In genomic region chr1:16023136-16023535, GRCm38 (mm10) we compare ENCODE assay signal across 27 mouse cellular contexts.
DNase-seq lines count a peak whose midpoint lies in the region; ATAC-seq and TF ChIP-seq lines count a peak whose summit lies in the region.
"Had no signal": no experiment of that assay in that cellular context is flagged by ENCODE, and none has a peak within 500 bp of the region (broad histone marks: within the 10 kb centered on the region; RNA-seq: fewer than 3 reads in every experiment).

No protein-coding gene starts in this region.

- peak; percentile 60 for DNase-seq in heart, adult 11 months
- no peak for DNase-seq in heart, adult 2 months
- DNase-seq in thymus, postnatal 14 days, result peak; percentile 3
- DNase-seq in thymus, adult 2 months, result no peak
- DNase-seq in kidney, adult 2 months, result no peak
- DNase-seq: adrenal gland, adult 2 months; adrenal gland, postnatal 14 days; cerebellum, adult 11 months; cerebellum, adult 2 months; cerebellum, adult 9-11 months; cerebellum, postnatal 25 days; forebrain, postnatal 0 days; gastrocnemius, postnatal 36 days; heart, postnatal 10 days; heart, postnatal 36 days had no signal

- H3K79me2 ChIP-seq in heart, adult 2 months (replicated peaks; ENCODE audit: control insufficient read depth, insufficient read depth, low read length), result no peaks in the 10 kb centered on the region

- no peak for TF ChIP-seq EP300 in heart, adult 2 months (IDR thresholded peaks at IDR 0.05; ENCODE audit: insufficient read depth, low read depth, low read length)

- no peaks in the 10 kb centered on the region for H3K36me3 ChIP-seq in heart, adult 2 months (ENCODE audit: control insufficient read depth, insufficient read depth, low read length)
- H3K36me3 ChIP-seq in thymus, adult 2 months (ENCODE audit: control insufficient read depth, insufficient read depth, low read length), result no peaks in the 10 kb centered on the region
- no peaks in the 10 kb centered on the region for H3K36me3 ChIP-seq in intestine, postnatal 0 days (ENCODE audit: control insufficient read depth, insufficient read depth)
- no peaks in the 10 kb centered on the region for H3K36me3 ChIP-seq in kidney, adult 2 months (ENCODE audit: control insufficient read depth, insufficient read depth, low read length)
- H3K36me3 ChIP-seq: embryonic facial prominence, embryonic 12.5 days; embryonic facial prominence, embryonic 15.5 days; G1E; heart, embryonic 12.5 days; heart, embryonic 15.5 days; hindbrain, embryonic 10.5 days; hindbrain, embryonic 13.5 days had no signal

- no peak overlapping the region for H3K27ac ChIP-seq in heart, adult 2 months
- H3K27ac ChIP-seq in thymus, adult 2 months (ENCODE audit: control insufficient read depth, insufficient read depth, low read length), result no peak overlapping the region
- H3K27ac ChIP-seq in intestine, postnatal 0 days (ENCODE audit: low read depth, low read length), result no peak overlapping the region
- H3K27ac ChIP-seq in kidney, adult 2 months (ENCODE audit: insufficient read depth, low read depth, low read length), result no peak overlapping the region
- H3K27ac ChIP-seq: embryonic facial prominence, embryonic 12.5 days; embryonic facial prominence, embryonic 15.5 days; heart, embryonic 15.5 days; hindbrain, embryonic 10.5 days; hindbrain, embryonic 13.5 days had no signal

- TF ChIP-seq POLR2A in heart, adult 2 months (IDR thresholded peaks at IDR 0.05; ENCODE audit: insufficient read depth, low read depth, low read length), result no peak
- TF ChIP-seq POLR2A in thymus, adult 2 months (IDR thresholded peaks at IDR 0.05; ENCODE audit: control insufficient read depth, extremely low read depth, insufficient read depth, low read length, poor library complexity), result no peak
- no peak for TF ChIP-seq POLR2A in kidney, adult 2 months (IDR thresholded peaks at IDR 0.05; ENCODE audit: low read depth, low read length)

- H3K9ac ChIP-seq in heart, adult 2 months (ENCODE audit: low read depth, low read length), result no peak overlapping the region
- H3K9ac ChIP-seq in intestine, postnatal 0 days (ENCODE audit: low read depth, low read length), result no peak overlapping the region
- H3K9ac ChIP-seq: embryonic facial prominence, embryonic 12.5 days; embryonic facial prominence, embryonic 15.5 days; forebrain, postnatal 0 days; heart, embryonic 12.5 days; heart, embryonic 15.5 days; hindbrain, embryonic 13.5 days had no signal

- ATAC-seq in intestine, postnatal 0 days, result peak; percentile 87
- ATAC-seq: forebrain, embryonic 14.5 days; forebrain, postnatal 0 days; hindbrain, embryonic 16.5 days had no signal

- no peak overlapping the region for H3K4me2 ChIP-seq in intestine, postnatal 0 days (replicated peaks; ENCODE audit: low read depth)
- H3K4me2 ChIP-seq: embryonic facial prominence, embryonic 12.5 days; embryonic facial prominence, embryonic 15.5 days; heart, embryonic 12.5 days; heart, embryonic 15.5 days; hindbrain, embryonic 13.5 days had no signal

- H3K27me3 ChIP-seq in heart, adult 2 months (ENCODE audit: control insufficient read depth, insufficient read depth, low read length), result no peaks in the 10 kb centered on the region
- no peaks in the 10 kb centered on the region for H3K27me3 ChIP-seq in thymus, adult 2 months (ENCODE audit: control insufficient read depth, insufficient read depth, low read length)
- H3K27me3 ChIP-seq in intestine, postnatal 0 days (replicated peaks; ENCODE audit: control insufficient read depth, insufficient read depth, low read length), result no peaks in the 10 kb centered on the region
- H3K27me3 ChIP-seq in kidney, adult 2 months (replicated peaks; ENCODE audit: control insufficient read depth, insufficient read depth, low read length), result no peaks in the 10 kb centered on the region
- H3K27me3 ChIP-seq: CH12.LX; embryonic facial prominence, embryonic 12.5 days; embryonic facial prominence, embryonic 15.5 days; heart, embryonic 12.5 days; heart, embryonic 15.5 days; hindbrain, embryonic 13.5 days; Patski had no signal

- intact Hi-C loops in heart, adult 2 months (cut with DNase I), result no loop called here

- H3K9me3 ChIP-seq in intestine, postnatal 0 days (ENCODE audit: control insufficient read depth), result no peaks in the 10 kb centered on the region
- H3K9me3 ChIP-seq: embryonic facial prominence, embryonic 12.5 days; embryonic facial prominence, embryonic 15.5 days; G1E; heart, embryonic 12.5 days; heart, embryonic 15.5 days; hindbrain, embryonic 10.5 days; hindbrain, embryonic 13.5 days had no signal

- H3K4me3 ChIP-seq in heart, adult 2 months, result no peak overlapping the region
- no peak overlapping the region for H3K4me3 ChIP-seq in thymus, adult 2 months (ENCODE audit: control insufficient read depth, insufficient read depth, low read length)
- H3K4me3 ChIP-seq in intestine, postnatal 0 days (ENCODE audit: low read depth, low read length), result no peak overlapping the region
- H3K4me3 ChIP-seq in kidney, adult 2 months (ENCODE audit: insufficient read depth, low read depth, low read length), result no peak overlapping the region
- H3K4me3 ChIP-seq: embryonic facial prominence, embryonic 12.5 days; embryonic facial prominence, embryonic 15.5 days; heart, embryonic 12.5 days; heart, embryonic 15.5 days; hindbrain, embryonic 10.5 days; hindbrain, embryonic 13.5 days had no signal

- H3K4me1 ChIP-seq in heart, adult 2 months (ENCODE audit: control insufficient read depth, insufficient read depth, low read length), result no peaks in the 10 kb centered on the region
- no peaks in the 10 kb centered on the region; the same call in 1 of the 2 replicates for H3K4me1 ChIP-seq in thymus, adult 2 months (replicated peaks; ENCODE audit: control insufficient read depth, insufficient read depth, low read length)
- no peaks in the 10 kb centered on the region for H3K4me1 ChIP-seq in intestine, postnatal 0 days (replicated peaks; ENCODE audit: control insufficient read depth, insufficient read depth, low read length)
- H3K4me1 ChIP-seq in kidney, adult 2 months (ENCODE audit: control insufficient read depth, insufficient read depth, low read length), result no peaks in the 10 kb centered on the region
- H3K4me1 ChIP-seq: embryonic facial prominence, embryonic 12.5 days; embryonic facial prominence, embryonic 15.5 days; heart, embryonic 12.5 days; heart, embryonic 15.5 days; hindbrain, embryonic 10.5 days; hindbrain, embryonic 13.5 days had no signal

- no peak for TF ChIP-seq CTCF in heart, adult 2 months (IDR thresholded peaks at IDR 0.05)
- no peak for TF ChIP-seq CTCF in thymus, adult 2 months (IDR thresholded peaks at IDR 0.05; ENCODE audit: borderline replicate concordance, control insufficient read depth, extremely low read depth, insufficient read depth, low read length, poor library complexity)
- no peak for TF ChIP-seq CTCF in intestine, postnatal 0 days (IDR thresholded peaks at IDR 0.05; ENCODE audit: low read depth)
- TF ChIP-seq CTCF in kidney, adult 2 months (conservative IDR thresholded peaks at IDR 0.05; ENCODE audit: insufficient read depth, insufficient read length, low read depth, low read length), result no peak

- WGBS in heart, adult 2 months, result 39% methylated on average over 1 of the region's 1 CpGs
- 20% methylated on average over 1 of the region's 1 CpGs for WGBS in thymus, adult 2 months
- WGBS in intestine, postnatal 0 days, result 35% methylated on average over 1 of the region's 1 CpGs
- 63% methylated on average over 1 of the region's 1 CpGs for WGBS in kidney, adult 2 months

Comparison
In these comparisons a context has a peak if more than half of its experiments do, and no peak if none do; other contexts are left out.
1. DNase-seq: peak in heart, adult 11 months (single experiment) and thymus, postnatal 14 days (single experiment); none in heart, adult 2 months (0 of 2), thymus, adult 2 months (single experiment) and kidney, adult 2 months (single experiment).